Mouse (Mus musculus) liver, embryonic 16.5 days (tissue): ENCODE results near the gene Gsto1. TPM values are rescaled to one million over a fixed set of nuclear protein-coding genes. Genes with fewer than 3 reads are reported as not detected.

Experiments
- ATAC-seq: fragments of 200-750 bp; cut with Nextera tagmentation; 2 replicates; pipeline ENCODE4 v1.8.0; 2017; ENCODE audit warnings: low read depth, mild to moderate bottlenecking, moderate number of reproducible peaks, moderate library complexity
- H3K27ac ChIP-seq: fragments of 300-500 bp; sonication (generic); 2 replicates; pipeline ENCODE4 v1.5.1; 2014; ENCODE audit warnings: mild to moderate bottlenecking, low read length
- H3K27me3 ChIP-seq: fragments of 300-500 bp; sonication (generic); 2 replicates; pipeline ENCODE4 v1.6.1; 2014; ENCODE audit warnings: low read depth, low read length, mixed read lengths; ENCODE audit not compliant: control insufficient read depth, insufficient read depth
- H3K36me3 ChIP-seq: fragments of 300-500 bp; sonication (generic); 2 replicates; pipeline ENCODE4 v1.6.1; 2014; ENCODE audit warnings: mild to moderate bottlenecking; ENCODE audit not compliant: control insufficient read depth, insufficient read depth
- H3K4me1 ChIP-seq: fragments of 300-500 bp; sonication (generic); 2 replicates; pipeline ENCODE4 v1.6.1; 2014; ENCODE audit warnings: low read depth, low read length, mixed read lengths; ENCODE audit not compliant: control insufficient read depth
- H3K4me2 ChIP-seq: fragments of 300-500 bp; sonication (generic); 2 replicates; pipeline ENCODE4 v1.6.1; 2014; ENCODE audit warnings: low read depth, low read length, mixed read lengths
- H3K4me3 ChIP-seq: fragments of 300-500 bp; sonication (generic); 2 replicates; pipeline ENCODE4 v1.5.1; 2014; ENCODE audit warnings: low read depth, mild to moderate bottlenecking, low read length
- H3K9ac ChIP-seq: fragments of 300-500 bp; sonication (generic); 2 replicates; pipeline ENCODE4 v1.6.1; 2014; ENCODE audit warnings: low read depth, low read length
- H3K9me3 ChIP-seq: fragments of 300-500 bp; sonication (generic); replicated peaks from 2 replicates; pipeline ENCODE4 v1.6.1; 2016; ENCODE audit warnings: low read length; ENCODE audit not compliant: control insufficient read depth
- WGBS: fragments of 180-500 bp; shearing (Covaris S2); extraction: QIAGEN DNeasy Blood & Tissue Kit; methylation state at CpG from one replicate; pipeline ENCODE4 v1.1.7; 2014; ENCODE audit not compliant: insufficient replicate concordance; 5-methylcytosine and 5-hydroxymethylcytosine counted together
- polyA plus RNA-seq: library from polyadenylated mRNA; unstranded; fragments of >200 nt; fragmentation: Nextera tagmentation; extraction: Ambion mirVana; gene quantifications from 2 replicates; pipeline ENCODE4 v1.2.1, GENCODE M21; 2015

Gene Gsto1
- polyA plus RNA-seq, 1 experiment from 2014 or later, result 134 TPM

DNA sequence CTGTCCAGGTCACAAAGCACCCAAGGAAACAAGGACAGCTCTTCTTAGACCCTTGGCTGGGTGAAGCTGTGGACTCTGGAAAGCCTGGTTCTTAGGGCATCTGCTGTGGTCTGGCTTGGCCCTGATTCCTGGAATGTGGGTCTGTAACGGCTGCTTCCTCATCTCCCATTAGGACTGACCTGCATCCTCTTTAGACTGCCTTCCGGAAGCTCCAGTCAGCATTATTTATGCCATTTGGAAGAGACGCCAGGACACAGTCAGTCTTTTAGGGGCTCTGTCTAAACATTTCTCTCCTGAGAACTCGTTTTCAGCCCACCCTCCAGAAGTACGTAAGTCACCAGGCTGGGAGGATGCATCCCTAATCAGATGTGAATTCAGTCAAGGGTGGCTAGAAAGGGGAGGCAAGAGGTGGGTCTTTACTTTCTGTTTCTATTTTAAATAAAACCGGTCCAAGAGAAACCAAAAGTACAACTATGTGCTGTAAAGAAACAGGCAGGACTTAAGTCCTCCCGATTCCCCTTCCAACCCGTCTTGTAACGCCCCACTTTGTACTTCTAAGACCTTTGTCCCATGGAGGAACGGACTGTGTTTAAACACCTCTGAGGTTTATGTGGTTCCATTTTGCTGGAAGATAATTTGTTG lies 35.8 kb downstream of the Gsto1 start:
- Histone ChIP-seq H3K4me2 (no peak overlapping the region; the same call in 1 of the 2 replicates), H3K27me3 (no peaks in the 10 kb centered on the region), H3K4me3 (0 out of 2 replicates have a peak overlapping the region, but pooled peaks have one; percentile 11), H3K9me3 (no peaks in the 10 kb centered on the region), H3K36me3 (peaks cover 1% of the 10 kb centered on the region; the same call in 1 of the 2 replicates), H3K9ac (no peak overlapping the region), H3K4me1 (no peaks in the 10 kb centered on the region; the same call in 1 of the 2 replicates), H3K27ac (no peak overlapping the region)
- WGBS, result 33% methylated on average over 10 of the region's 10 CpGs
- no peak for ATAC-seq

DNA sequence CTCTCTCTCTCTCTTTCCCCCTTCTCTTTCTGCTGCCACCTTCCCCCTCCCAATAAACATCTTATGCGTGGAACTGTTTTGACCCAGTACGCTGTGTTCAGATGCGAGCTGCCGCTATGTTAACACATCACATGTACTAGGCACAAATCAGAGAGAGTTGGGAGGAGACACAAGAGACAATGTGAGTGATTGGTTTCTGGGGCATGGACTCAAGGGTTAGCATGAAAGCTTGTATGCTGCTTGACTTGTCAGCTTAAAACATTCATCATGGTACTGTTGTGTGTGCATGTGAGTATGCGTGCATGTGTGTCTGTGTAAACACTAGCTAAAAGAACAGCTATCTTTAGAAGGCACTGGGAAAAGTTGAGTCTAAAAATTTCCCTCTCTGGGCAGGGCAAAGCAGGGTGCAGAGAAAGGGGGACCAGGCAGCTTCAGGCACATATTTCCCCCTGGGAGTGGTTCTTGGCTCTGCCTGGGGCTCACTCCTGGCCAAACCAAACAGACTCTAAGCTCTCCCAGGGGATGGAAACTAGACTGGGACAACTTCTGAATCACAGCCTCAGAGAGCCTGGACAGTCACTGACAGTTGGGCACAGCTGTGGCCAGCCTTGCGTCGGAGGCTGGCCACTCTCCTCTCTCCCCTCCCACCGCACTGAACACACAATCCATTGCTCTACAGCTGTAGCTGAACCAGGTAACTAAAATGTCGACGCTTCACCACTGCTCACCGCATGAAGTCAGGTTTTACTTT lies 37.0 kb downstream of the Gsto1 start:
- ATAC-seq, result no peak
- H3K4me3 ChIP-seq, result no peak overlapping the region
- no peak overlapping the region for H3K9ac ChIP-seq
- H3K36me3 ChIP-seq, result peaks cover 3% of the 10 kb centered on the region; the same call in 1 of the 2 replicates
- no peaks in the 10 kb centered on the region for H3K27me3 ChIP-seq
- H3K27ac ChIP-seq, result no peak overlapping the region
- no peaks in the 10 kb centered on the region for H3K9me3 ChIP-seq
- no peaks in the 10 kb centered on the region; the same call in 1 of the 2 replicates for H3K4me1 ChIP-seq
- WGBS, result 76% methylated on average over 11 of the region's 11 CpGs
- H3K4me2 ChIP-seq, result no peak overlapping the region

DNA sequence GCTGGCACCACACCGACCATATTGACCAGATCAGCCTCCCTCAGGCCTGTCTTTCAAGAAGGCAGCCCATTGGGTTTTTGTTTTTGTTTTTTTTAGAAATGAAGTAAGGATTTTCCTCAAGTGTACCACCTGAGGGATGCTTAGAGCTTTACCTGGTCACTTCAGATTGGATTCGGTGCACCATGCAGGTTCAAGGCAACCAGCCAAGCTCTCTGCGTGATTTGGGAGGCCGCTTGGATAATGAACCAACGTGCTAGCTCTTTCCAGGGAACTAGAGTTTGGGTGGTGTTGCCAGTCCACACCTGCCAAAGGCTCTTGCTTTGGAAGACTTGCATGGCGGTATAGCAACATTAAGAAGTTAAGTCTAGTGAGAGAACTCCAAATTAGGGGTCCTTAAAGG lies 38.3 kb downstream of the Gsto1 start:
- no peak overlapping the region for H3K27ac ChIP-seq
- H3K9me3 ChIP-seq, result no peaks in the 10 kb centered on the region
- H3K36me3 ChIP-seq, result peaks cover 3% of the 10 kb centered on the region
- ATAC-seq, result no peak
- H3K4me3 ChIP-seq, result no peak overlapping the region
- H3K27me3 ChIP-seq, result no peaks in the 10 kb centered on the region
- H3K4me1 ChIP-seq, result peaks cover 3% of the 10 kb centered on the region
- no peak overlapping the region for H3K4me2 ChIP-seq
- 80% methylated on average over 6 of the region's 6 CpGs for WGBS
- H3K9ac ChIP-seq, result no peak overlapping the region

DNA sequence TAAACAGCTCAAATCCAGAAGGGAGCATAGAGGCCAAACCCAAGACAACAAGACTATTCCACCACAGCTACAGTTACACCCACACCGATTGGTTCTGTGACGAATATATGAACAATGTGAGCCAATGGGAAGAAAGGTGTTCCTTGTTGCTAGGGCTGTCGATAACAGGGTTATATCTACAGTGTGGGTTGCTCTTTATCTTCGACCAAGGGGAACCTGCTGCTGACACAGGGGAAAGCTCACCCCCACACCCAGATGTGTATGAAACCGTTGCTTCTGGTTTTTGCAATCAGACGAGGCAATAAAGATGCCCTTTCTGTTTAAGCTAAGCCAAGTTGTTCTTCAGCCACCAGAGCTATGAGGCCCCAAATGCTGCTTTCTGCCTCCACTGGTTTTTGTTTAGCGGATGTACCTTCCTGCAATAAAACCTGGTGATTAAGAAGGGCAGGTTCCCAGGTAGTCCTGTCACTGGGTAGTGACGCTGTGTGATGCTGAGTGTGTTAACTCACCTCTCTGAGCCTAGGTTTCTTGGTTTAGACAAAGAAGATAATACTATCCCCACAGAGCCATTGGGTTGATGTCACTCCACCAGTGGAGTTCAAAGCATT lies 43.8 kb downstream of the Gsto1 start:
- H3K27ac ChIP-seq, result no peak overlapping the region

DNA sequence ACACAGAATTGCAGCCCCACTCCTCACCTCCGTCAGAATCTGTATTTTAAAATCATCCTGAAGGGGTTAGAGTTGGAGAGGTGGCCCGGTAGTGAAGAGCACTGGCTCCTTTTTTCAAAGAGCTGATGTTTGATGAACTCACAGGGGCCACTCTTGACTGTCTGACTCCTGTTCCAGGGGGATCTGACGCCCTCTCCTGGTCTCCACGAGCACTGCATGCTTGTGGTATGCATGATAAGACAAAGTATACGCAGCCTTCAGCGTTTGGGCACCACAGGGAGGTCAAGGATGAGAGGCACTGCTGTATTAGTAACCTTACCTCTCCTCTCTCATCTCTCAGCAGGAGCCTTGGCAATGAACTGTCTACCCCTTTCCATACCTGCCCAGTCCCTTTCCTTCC lies 45.2 kb downstream of the Gsto1 start:
- Histone ChIP-seq H3K4me2 (no peak overlapping the region), H3K27me3 (no peaks in the 10 kb centered on the region), H3K4me1 (peaks cover 25% of the 10 kb centered on the region), H3K9ac (no peak overlapping the region), H3K27ac (no peak overlapping the region), H3K9me3 (no peaks in the 10 kb centered on the region), H3K4me3 (no peak overlapping the region), H3K36me3 (peaks cover 3% of the 10 kb centered on the region)
- ATAC-seq, result no peak
- 36% methylated on average over 6 of the region's 6 CpGs for WGBS

More for the DNA sequence above, 43.8 kb downstream of the Gsto1 start:
- H3K4me1 ChIP-seq, result peaks cover 24% of the 10 kb centered on the region
- H3K4me2 ChIP-seq, result peak overlapping the region; percentile 33; the same call in 1 of the 2 replicates
- 33% methylated on average over 8 of the region's 8 CpGs for WGBS
- peaks cover 3% of the 10 kb centered on the region for H3K36me3 ChIP-seq
- no peaks in the 10 kb centered on the region for H3K27me3 ChIP-seq
- no peak overlapping the region for H3K9ac ChIP-seq
- ATAC-seq, result peak; percentile 84
- no peaks in the 10 kb centered on the region for H3K9me3 ChIP-seq
- H3K4me3 ChIP-seq, result no peak overlapping the region

DNA sequence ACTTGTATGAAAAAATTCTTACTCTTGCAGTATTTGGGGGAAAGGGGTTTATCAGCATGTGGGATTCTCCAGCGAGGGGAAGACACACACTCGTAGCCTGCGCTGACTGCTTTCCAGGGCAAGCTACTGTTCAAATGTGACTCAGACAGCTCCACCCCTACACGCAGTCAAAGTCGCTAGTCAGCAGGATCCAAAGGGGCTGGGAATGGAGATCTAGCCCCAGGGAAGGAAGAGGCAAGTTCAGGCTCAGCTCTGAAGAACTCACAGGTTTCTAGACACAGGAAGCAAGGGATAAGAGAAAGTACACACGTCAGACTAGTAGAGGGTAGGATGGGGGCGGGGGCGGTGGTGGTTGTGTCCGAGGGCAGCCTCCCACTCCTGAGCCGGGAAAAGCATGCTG lies 45.8 kb downstream of the Gsto1 start:
- Histone ChIP-seq H3K27me3 (no peaks in the 10 kb centered on the region), H3K9me3 (no peaks in the 10 kb centered on the region), H3K27ac (no peak overlapping the region), H3K4me1 (peaks cover 26% of the 10 kb centered on the region), H3K4me3 (no peak overlapping the region), H3K4me2 (no peak overlapping the region), H3K9ac (no peak overlapping the region), H3K36me3 (peaks cover 2% of the 10 kb centered on the region)
- no peak for ATAC-seq
- 70% methylated on average over 10 of the region's 10 CpGs for WGBS

DNA sequence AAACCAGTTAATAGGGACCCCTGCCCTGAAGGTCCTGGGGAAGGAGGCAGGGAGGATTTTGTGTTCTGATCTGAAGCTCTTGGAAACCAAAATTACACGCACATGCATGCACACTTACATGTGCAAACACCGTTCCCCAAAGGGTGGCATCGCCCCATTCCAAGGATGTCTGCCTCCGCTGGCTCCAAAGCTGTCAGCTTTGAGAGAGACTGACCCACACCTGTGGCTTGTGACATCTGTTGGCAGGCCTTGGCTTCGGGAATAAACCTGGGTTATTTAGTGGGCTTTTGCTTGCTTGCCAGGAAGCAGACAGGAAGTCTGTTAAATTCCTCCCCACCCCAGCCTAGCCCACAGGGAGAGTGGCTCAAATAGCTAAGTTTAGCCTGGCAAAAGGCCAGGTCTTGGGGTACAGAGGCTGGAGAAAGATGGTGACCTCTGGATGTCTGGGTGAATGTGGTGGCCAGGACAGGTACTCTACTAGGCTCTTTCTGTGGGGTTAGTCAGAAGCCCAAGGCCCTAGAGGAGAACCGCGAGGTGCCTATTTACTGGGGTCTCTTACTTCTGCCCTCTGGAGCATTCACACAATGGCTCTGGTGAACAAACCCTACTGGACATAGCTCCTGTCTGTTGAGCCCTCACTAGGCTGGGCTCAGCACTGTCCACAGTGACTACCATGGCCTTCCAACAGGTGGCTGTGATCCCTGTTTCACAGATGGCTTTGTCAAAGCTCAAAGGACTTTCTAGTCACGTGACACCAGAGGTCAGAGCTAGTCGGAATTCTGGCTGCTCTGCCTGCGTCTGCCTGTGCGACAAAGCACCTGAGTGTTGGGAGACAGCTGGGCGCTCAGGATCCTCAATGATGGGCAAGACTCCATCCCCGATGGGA lies 47.8 kb downstream of the Gsto1 start:
- ATAC-seq, result no peak
- Histone ChIP-seq H3K4me3 (no peak overlapping the region), H3K9me3 (no peaks in the 10 kb centered on the region), H3K27me3 (no peaks in the 10 kb centered on the region), H3K36me3 (no peaks in the 10 kb centered on the region), H3K4me1 (peaks cover 32% of the 10 kb centered on the region), H3K27ac (no peak overlapping the region), H3K4me2 (no peak overlapping the region), H3K9ac (no peak overlapping the region)
- 62% methylated on average over 13 of the region's 13 CpGs for WGBS

DNA sequence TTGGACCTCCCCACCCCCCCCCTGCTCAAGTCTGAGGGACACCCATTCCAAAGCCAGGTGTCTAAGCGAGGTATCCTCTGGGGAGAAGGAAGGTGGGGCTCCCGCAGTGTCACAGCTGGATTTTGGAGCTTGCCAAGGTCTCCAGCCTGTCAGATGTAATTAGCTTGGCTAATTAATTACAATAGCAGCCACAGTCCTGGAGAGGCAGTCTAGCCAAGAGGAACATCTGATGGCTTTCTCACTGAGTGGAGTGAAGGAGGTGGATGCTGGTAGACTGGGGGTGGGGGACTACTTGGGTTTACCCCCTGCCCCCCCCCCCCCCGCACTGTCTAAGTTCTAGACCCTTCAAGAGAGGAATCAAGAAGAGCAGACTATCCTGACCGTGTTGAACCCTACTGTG lies 48.9 kb downstream of the Gsto1 start:
- Histone ChIP-seq H3K9ac (no peak overlapping the region), H3K4me3 (no peak overlapping the region), H3K27ac (no peak overlapping the region), H3K9me3 (no peaks in the 10 kb centered on the region), H3K4me1 (peaks cover 31% of the 10 kb centered on the region), H3K36me3 (no peaks in the 10 kb centered on the region), H3K27me3 (no peaks in the 10 kb centered on the region), H3K4me2 (no peak overlapping the region)
- ATAC-seq, result no peak
- 62% methylated on average over 4 of the region's 4 CpGs for WGBS
